Mouse (Mus musculus): ENCODE data around the gene Frmd5. TPM values are rescaled to one million over a fixed set of nuclear protein-coding genes. Genes with fewer than 3 reads are reported as not detected.
"Not testable (repeated sequence)": the region's sequence is repeated elsewhere in the genome, so short reads cannot be mapped to it uniquely, and the experiment has no call there.

Frmd5 gene
- polyA plus RNA-seq, 1 experiment = 8.8 TPM

GRCm38 (mm10) chr2:121525056-121525455, 281.8 kb downstream of the Frmd5 start:
- no peak for DNase-seq
- Histone ChIP-seq H3K27ac (ENCODE audit: control insufficient read depth, insufficient read depth, low read length) (no peak overlapping the region), H3K36me3 (ENCODE audit: control insufficient read depth, insufficient read depth, low read length) (peaks cover 18% of the 10 kb centered on the region), H3K27me3 (ENCODE audit: control insufficient read depth, insufficient read depth, low read length) (no peaks in the 10 kb centered on the region), H3K4me3 (ENCODE audit: control insufficient read depth, insufficient read depth, low read length) (no peak overlapping the region), H3K4me1 (replicated peaks; ENCODE audit: control insufficient read depth, insufficient read depth, low read length) (no peaks in the 10 kb centered on the region)
- WGBS = 95% methylated on average over 2 of the region's 2 CpGs
- TF ChIP-seq POLR2A (IDR thresholded peaks at IDR 0.05; ENCODE audit: control insufficient read depth, extremely low read depth, insufficient read depth, low read length, poor library complexity) (no peak), CTCF (IDR thresholded peaks at IDR 0.05; ENCODE audit: borderline replicate concordance, control insufficient read depth, extremely low read depth, insufficient read depth, low read length, poor library complexity) (no peak)

- DNase-seq; H3K4me3 ChIP-seq (ENCODE audit: control insufficient read depth, insufficient read depth, low read length); H3K27me3 ChIP-seq (ENCODE audit: control insufficient read depth, insufficient read depth, low read length); H3K4me1 ChIP-seq (replicated peaks; ENCODE audit: control insufficient read depth, insufficient read depth, low read length); H3K27ac ChIP-seq (ENCODE audit: control insufficient read depth, insufficient read depth, low read length): not testable (repeated sequence)
- WGBS = 95% methylated on average over 3 of the region's 3 CpGs
- peaks cover 28% of the 10 kb centered on the region for H3K36me3 ChIP-seq (ENCODE audit: control insufficient read depth, insufficient read depth, low read length)
Observed at GRCm38 (mm10) chr2:121522830-121523229, 284.1 kb downstream of the Frmd5 start.

GRCm38 (mm10) chr2:121522006-121522405, 284.9 kb downstream of the Frmd5 start:
- Histone ChIP-seq H3K27ac (ENCODE audit: control insufficient read depth, insufficient read depth, low read length) (no peak overlapping the region), H3K27me3 (ENCODE audit: control insufficient read depth, insufficient read depth, low read length) (no peaks in the 10 kb centered on the region), H3K36me3 (ENCODE audit: control insufficient read depth, insufficient read depth, low read length) (peaks cover 36% of the 10 kb centered on the region), H3K4me3 (ENCODE audit: control insufficient read depth, insufficient read depth, low read length) (no peak overlapping the region), H3K4me1 (replicated peaks; ENCODE audit: control insufficient read depth, insufficient read depth, low read length) (no peaks in the 10 kb centered on the region)
- DNase-seq = no peak
- WGBS = 96% methylated on average over 2 of the region's 2 CpGs
- TF ChIP-seq CTCF (IDR thresholded peaks at IDR 0.05; ENCODE audit: borderline replicate concordance, control insufficient read depth, extremely low read depth, insufficient read depth, low read length, poor library complexity) (no peak), POLR2A (IDR thresholded peaks at IDR 0.05; ENCODE audit: control insufficient read depth, extremely low read depth, insufficient read depth, low read length, poor library complexity) (no peak)

GRCm38 (mm10) chr2:121518711-121519110, 288.2 kb downstream of the Frmd5 start:
- not testable (repeated sequence) for DNase-seq; H3K4me3 ChIP-seq (ENCODE audit: control insufficient read depth, insufficient read depth, low read length); H3K4me1 ChIP-seq (replicated peaks; ENCODE audit: control insufficient read depth, insufficient read depth, low read length); H3K27ac ChIP-seq (ENCODE audit: control insufficient read depth, insufficient read depth, low read length); H3K27me3 ChIP-seq (ENCODE audit: control insufficient read depth, insufficient read depth, low read length)
- H3K36me3 ChIP-seq (ENCODE audit: control insufficient read depth, insufficient read depth, low read length) = peaks cover 37% of the 10 kb centered on the region
- WGBS = 96% methylated on average over 4 of the region's 4 CpGs

GRCm38 (mm10) chr2:121518106-121518505, 288.8 kb downstream of the Frmd5 start:
- Histone ChIP-seq H3K27ac (ENCODE audit: control insufficient read depth, insufficient read depth, low read length) (no peak overlapping the region), H3K27me3 (ENCODE audit: control insufficient read depth, insufficient read depth, low read length) (no peaks in the 10 kb centered on the region), H3K4me1 (replicated peaks; ENCODE audit: control insufficient read depth, insufficient read depth, low read length) (no peaks in the 10 kb centered on the region), H3K36me3 (ENCODE audit: control insufficient read depth, insufficient read depth, low read length) (peaks cover 37% of the 10 kb centered on the region), H3K4me3 (ENCODE audit: control insufficient read depth, insufficient read depth, low read length) (no peak overlapping the region)
- DNase-seq = no peak
- WGBS = 98% methylated on average over 5 of the region's 5 CpGs
- TF ChIP-seq POLR2A (IDR thresholded peaks at IDR 0.05; ENCODE audit: control insufficient read depth, extremely low read depth, insufficient read depth, low read length, poor library complexity) (no peak), CTCF (IDR thresholded peaks at IDR 0.05; ENCODE audit: borderline replicate concordance, control insufficient read depth, extremely low read depth, insufficient read depth, low read length, poor library complexity) (no peak)

GRCm38 (mm10) chr2:121514211-121514610, 292.7 kb downstream of the Frmd5 start:
- TF ChIP-seq POLR2A (IDR thresholded peaks at IDR 0.05; ENCODE audit: control insufficient read depth, extremely low read depth, insufficient read depth, low read length, poor library complexity) (no peak), CTCF (IDR thresholded peaks at IDR 0.05; ENCODE audit: borderline replicate concordance, control insufficient read depth, extremely low read depth, insufficient read depth, low read length, poor library complexity) (no peak)
- 96% methylated on average over 4 of the region's 4 CpGs for whole genome bisulfite sequencing
- H3K27me3 ChIP-seq (ENCODE audit: control insufficient read depth, insufficient read depth, low read length) = no peaks in the 10 kb centered on the region
- H3K4me1 ChIP-seq (replicated peaks; ENCODE audit: control insufficient read depth, insufficient read depth, low read length) = no peaks in the 10 kb centered on the region
- no peak overlapping the region for H3K4me3 ChIP-seq (ENCODE audit: control insufficient read depth, insufficient read depth, low read length)
- DNase-seq = no peak
- no peak overlapping the region for H3K27ac ChIP-seq (ENCODE audit: control insufficient read depth, insufficient read depth, low read length)
- H3K36me3 ChIP-seq (ENCODE audit: control insufficient read depth, insufficient read depth, low read length) = peaks cover 37% of the 10 kb centered on the region

GRCm38 (mm10) chr2:121512991-121513765, 293.7 kb downstream of the Frmd5 start:
- peaks cover 30% of the 10 kb centered on the region for H3K36me3 ChIP-seq (ENCODE audit: control insufficient read depth, insufficient read depth, low read length)
- WGBS = 98% methylated on average over 5 of the region's 5 CpGs
- not testable (repeated sequence) for DNase-seq; H3K4me1 ChIP-seq (replicated peaks; ENCODE audit: control insufficient read depth, insufficient read depth, low read length); H3K4me3 ChIP-seq (ENCODE audit: control insufficient read depth, insufficient read depth, low read length); H3K27ac ChIP-seq (ENCODE audit: control insufficient read depth, insufficient read depth, low read length); H3K27me3 ChIP-seq (ENCODE audit: control insufficient read depth, insufficient read depth, low read length)

Data from thymus, adult 2 months (tissue).